Mouse (Mus musculus) heart, embryonic 12.5 days (tissue): Measurements from ENCODE around the gene 4930402F06Rik. TPM values are rescaled to one million over a fixed set of nuclear protein-coding genes. Genes with fewer than 3 reads are reported as not detected.

Source experiments
- ATAC-seq: fragments of 200-750 bp; cut with Nextera tagmentation; 2 replicates; pipeline ENCODE4 v1.8.0; 2017; ENCODE audit warnings: moderate TSS enrichment, moderate library complexity; ENCODE audit not compliant: insufficient number of reproducible peaks, low FRiP score
- H3K27ac ChIP-seq: fragments of 300-500 bp; sonication (generic); 2 replicates; pipeline ENCODE4 v1.5.1; 2016; ENCODE audit warnings: mild to moderate bottlenecking, moderate library complexity; ENCODE audit not compliant: poor library complexity, severe bottlenecking
- H3K27me3 ChIP-seq: fragments of 300-500 bp; sonication (generic); replicated peaks from 2 replicates; pipeline ENCODE4 v1.6.1; 2016; ENCODE audit warnings: mild to moderate bottlenecking, moderate library complexity
- H3K36me3 ChIP-seq: fragments of 300-500 bp; sonication (generic); 2 replicates; pipeline ENCODE4 v1.6.1; 2016; ENCODE audit warnings: mild to moderate bottlenecking, moderate library complexity
- H3K4me1 ChIP-seq: fragments of 300-500 bp; sonication (generic); replicated peaks from 2 replicates; pipeline ENCODE4 v1.6.1; 2016; ENCODE audit warnings: mild to moderate bottlenecking
- H3K4me2 ChIP-seq: fragments of 300-500 bp; sonication (generic); 2 replicates; pipeline ENCODE4 v1.6.1; 2016; ENCODE audit warnings: mild to moderate bottlenecking, moderate library complexity
- H3K4me3 ChIP-seq: fragments of 300-500 bp; sonication (generic); 2 replicates; pipeline ENCODE4 v1.5.1; 2016; ENCODE audit warnings: mild to moderate bottlenecking
- H3K9ac ChIP-seq: fragments of 300-500 bp; sonication (generic); 2 replicates; pipeline ENCODE4 v1.6.1; 2016; ENCODE audit warnings: mild to moderate bottlenecking, moderate library complexity
- H3K9me3 ChIP-seq: fragments of 300-500 bp; sonication (generic); replicated peaks from 2 replicates; pipeline ENCODE4 v1.6.1; 2016; ENCODE audit warnings: mild to moderate bottlenecking, moderate library complexity
- WGBS: fragments of 180-500 bp; shearing (Covaris S2); methylation state at CpG from one replicate; pipeline ENCODE4 v1.1.7; 2016; 5-methylcytosine and 5-hydroxymethylcytosine counted together
- polyA plus RNA-seq: library from polyadenylated mRNA; unstranded; fragments of >200 nt; fragmentation: Nextera tagmentation; extraction: Ambion mirVana; gene quantifications from 2 replicates; pipeline ENCODE4 v1.2.1, GENCODE M21; 2016

4930402F06Rik gene
- polyA plus RNA-seq: not detected in 2 replicates

- WGBS: 58% methylated on average over 5 of the region's 5 CpGs
- no peak for ATAC-seq
- Histone ChIP-seq H3K36me3 (peaks cover 9% of the 10 kb centered on the region), H3K4me1 (peaks cover 7% of the 10 kb centered on the region; the same call in 1 of the 2 replicates), H3K9me3 (no peaks in the 10 kb centered on the region), H3K4me3 (no peak within 1 kb of the TSS), H3K27ac (no peak within 1 kb of the TSS), H3K4me2 (no peak within 1 kb of the TSS), H3K27me3 (no peaks in the 10 kb centered on the region), H3K9ac (no peak within 1 kb of the TSS)
Observed at GRCm38 (mm10) chr2:35397096-35397495, at the start of gene 4930402F06Rik. Gene 4930402F06Rik, minus strand, starts transcription at chr2:35397175.

GRCm38 (mm10) chr2:35446300-35446699 is 49.3 kb upstream of the 4930402F06Rik start:
- peaks cover 91% of the 10 kb centered on the region for H3K4me1 ChIP-seq
- H3K4me3 ChIP-seq: no peak overlapping the region
- H3K27me3 ChIP-seq: no peaks in the 10 kb centered on the region
- ATAC-seq: peak; percentile 30; the same call in 1 of the 2 replicates
- no peak overlapping the region for H3K4me2 ChIP-seq
- H3K27ac ChIP-seq: 0 out of 2 replicates have a peak overlapping the region, but pooled peaks have one; percentile 1
- no peaks in the 10 kb centered on the region for H3K9me3 ChIP-seq
- H3K9ac ChIP-seq: no peak overlapping the region
- no peaks in the 10 kb centered on the region; the same call in 1 of the 2 replicates for H3K36me3 ChIP-seq
- WGBS: 69% methylated on average over 5 of the region's 5 CpGs

GRCm38 (mm10) chr2:35445610-35446009 is 48.6 kb upstream of the 4930402F06Rik start:
- no peak for ATAC-seq
- H3K27me3 ChIP-seq: no peaks in the 10 kb centered on the region
- H3K36me3 ChIP-seq: no peaks in the 10 kb centered on the region; the same call in 1 of the 2 replicates
- H3K4me3 ChIP-seq: no peak overlapping the region
- 62% methylated on average over 7 of the region's 7 CpGs for WGBS
- H3K27ac ChIP-seq: 0 out of 2 replicates have a peak overlapping the region, but pooled peaks have one; percentile 1
- H3K4me2 ChIP-seq: no peak overlapping the region
- no peak overlapping the region for H3K9ac ChIP-seq
- H3K9me3 ChIP-seq: no peaks in the 10 kb centered on the region
- H3K4me1 ChIP-seq: peaks cover 87% of the 10 kb centered on the region

- Histone ChIP-seq H3K9me3 (no peaks in the 10 kb centered on the region), H3K36me3 (no peaks in the 10 kb centered on the region; the same call in 1 of the 2 replicates), H3K27me3 (no peaks in the 10 kb centered on the region), H3K9ac (no peak overlapping the region), H3K4me2 (no peak overlapping the region), H3K4me1 (peaks cover 79% of the 10 kb centered on the region), H3K27ac (no peak overlapping the region), H3K4me3 (no peak overlapping the region)
- 69% methylated on average over 6 of the region's 6 CpGs for WGBS
- ATAC-seq: no peak
Observed at GRCm38 (mm10) chr2:35444764-35445262, 47.8 kb upstream of the 4930402F06Rik start.

- no peak overlapping the region for H3K4me2 ChIP-seq
- no peak for ATAC-seq
- no peak overlapping the region for H3K9ac ChIP-seq
- 72% methylated on average over 16 of the region's 16 CpGs for WGBS
- H3K9me3 ChIP-seq: no peaks in the 10 kb centered on the region
- no peak overlapping the region for H3K4me3 ChIP-seq
- H3K4me1 ChIP-seq: peaks cover 72% of the 10 kb centered on the region
- no peaks in the 10 kb centered on the region; the same call in 1 of the 2 replicates for H3K36me3 ChIP-seq
- no peaks in the 10 kb centered on the region for H3K27me3 ChIP-seq
- no peak overlapping the region for H3K27ac ChIP-seq
Observed at GRCm38 (mm10) chr2:35443981-35444763, 47.2 kb upstream of the 4930402F06Rik start.

- no peak for ATAC-seq
- no peak overlapping the region for H3K27ac ChIP-seq
- H3K4me3 ChIP-seq: no peak overlapping the region
- WGBS: 81% methylated on average over 5 of the region's 5 CpGs
- H3K4me2 ChIP-seq: no peak overlapping the region
- no peak overlapping the region for H3K9ac ChIP-seq
- H3K27me3 ChIP-seq: no peaks in the 10 kb centered on the region
- peaks cover 64% of the 10 kb centered on the region for H3K4me1 ChIP-seq
- H3K36me3 ChIP-seq: peaks cover 6% of the 10 kb centered on the region; the same call in 1 of the 2 replicates
- H3K9me3 ChIP-seq: no peaks in the 10 kb centered on the region
Observed at GRCm38 (mm10) chr2:35443325-35443724, 46.4 kb upstream of the 4930402F06Rik start.

- H3K4me1 ChIP-seq: peaks cover 51% of the 10 kb centered on the region
- 76% methylated on average over 6 of the region's 6 CpGs for WGBS
Observed at GRCm38 (mm10) chr2:35442079-35442478, 45.1 kb upstream of the 4930402F06Rik start.

GRCm38 (mm10) chr2:35441419-35441818 is 44.4 kb upstream of the 4930402F06Rik start:
- H3K36me3 ChIP-seq: peaks cover 6% of the 10 kb centered on the region; the same call in 1 of the 2 replicates
- 0 out of 2 replicates have a peak overlapping the region, but pooled peaks have one; percentile 16 for H3K27ac ChIP-seq
- WGBS: 76% methylated on average over 6 of the region's 6 CpGs
- no peaks in the 10 kb centered on the region for H3K9me3 ChIP-seq
- ATAC-seq: no peak
- H3K4me2 ChIP-seq: no peak overlapping the region
- H3K4me1 ChIP-seq: peaks cover 45% of the 10 kb centered on the region
- no peak overlapping the region for H3K9ac ChIP-seq
- no peaks in the 10 kb centered on the region for H3K27me3 ChIP-seq
- no peak overlapping the region for H3K4me3 ChIP-seq

More at GRCm38 (mm10) chr2:35442079-35442478, 45.1 kb upstream of the 4930402F06Rik start:
- Histone ChIP-seq H3K4me2 (no peak overlapping the region), H3K9ac (no peak overlapping the region), H3K27ac (0 out of 2 replicates have a peak overlapping the region, but pooled peaks have one; percentile 16), H3K9me3 (no peaks in the 10 kb centered on the region), H3K4me3 (no peak overlapping the region), H3K36me3 (peaks cover 6% of the 10 kb centered on the region; the same call in 1 of the 2 replicates), H3K27me3 (no peaks in the 10 kb centered on the region)
- no peak for ATAC-seq

GRCm38 (mm10) chr2:35440480-35440879 is 43.5 kb upstream of the 4930402F06Rik start:
- peaks cover 6% of the 10 kb centered on the region; the same call in 1 of the 2 replicates for H3K36me3 ChIP-seq
- H3K4me1 ChIP-seq: peaks cover 35% of the 10 kb centered on the region
- 89% methylated on average over 3 of the region's 3 CpGs for WGBS
- no peak overlapping the region for H3K4me3 ChIP-seq
- H3K27me3 ChIP-seq: no peaks in the 10 kb centered on the region
- no peak overlapping the region for H3K4me2 ChIP-seq
- H3K9me3 ChIP-seq: no peaks in the 10 kb centered on the region
- no peak for ATAC-seq
- no peak overlapping the region for H3K9ac ChIP-seq
- H3K27ac ChIP-seq: no peak overlapping the region

- H3K4me2 ChIP-seq: no peak overlapping the region
- no peaks in the 10 kb centered on the region for H3K27me3 ChIP-seq
Observed at GRCm38 (mm10) chr2:35437796-35438195, 40.8 kb upstream of the 4930402F06Rik start.

GRCm38 (mm10) chr2:35434576-35435123 is 37.7 kb upstream of the 4930402F06Rik start:
- peaks cover 13% of the 10 kb centered on the region for H3K36me3 ChIP-seq
- H3K27me3 ChIP-seq: no peaks in the 10 kb centered on the region
- H3K4me1 ChIP-seq: peaks cover 43% of the 10 kb centered on the region
- H3K9ac ChIP-seq: no peak overlapping the region
- H3K4me2 ChIP-seq: no peak overlapping the region
- peak overlapping the region; percentile 60 for H3K27ac ChIP-seq
- ATAC-seq: no peak
- 75% methylated on average over 6 of the region's 6 CpGs for WGBS
- H3K9me3 ChIP-seq: no peaks in the 10 kb centered on the region
- H3K4me3 ChIP-seq: no peak overlapping the region

More at GRCm38 (mm10) chr2:35437796-35438195, 40.8 kb upstream of the 4930402F06Rik start:
- H3K9me3 ChIP-seq: no peaks in the 10 kb centered on the region
- no peak overlapping the region for H3K27ac ChIP-seq
- H3K4me1 ChIP-seq: peaks cover 40% of the 10 kb centered on the region
- H3K36me3 ChIP-seq: peaks cover 6% of the 10 kb centered on the region; the same call in 1 of the 2 replicates
- 93% methylated on average over 2 of the region's 2 CpGs for WGBS
- H3K9ac ChIP-seq: no peak overlapping the region
- H3K4me3 ChIP-seq: no peak overlapping the region
- no peak for ATAC-seq
